Mouse (Mus musculus) CH12.LX (cell line): ENCODE data around the gene Tspan13. TPM values are rescaled to one million over a fixed set of nuclear protein-coding genes. Genes with fewer than 3 reads are reported as not detected.

Experiments used
- DNase-seq: peaks from one replicate; pipeline ENCODE4 v3.0.0-alpha.2; 2013; ENCODE audit errors: extremely low read depth
- H3K27ac ChIP-seq: 2 replicates; pipeline ENCODE4 v1.5.1; 2012; ENCODE audit warnings: low read depth, mild to moderate bottlenecking, control low read depth, moderate library complexity; ENCODE audit not compliant: insufficient read depth
- H3K27me3 ChIP-seq: replicated peaks from 2 replicates; pipeline ENCODE3; 2012; ENCODE audit warnings: inconsistent platforms
- H3K36me3 ChIP-seq, 2 experiments: replicated peaks in 1 of 2; 2 replicates each; pipeline versions ENCODE3 to v1.6.1; 2012; ENCODE audit warnings: inconsistent platforms in 1 of 2, low read length in 1 of 2, mild to moderate bottlenecking in 1 of 2, mixed read lengths in 1 of 2, moderate library complexity in 1 of 2; ENCODE audit not compliant: control insufficient read depth in 1 of 2, insufficient read depth in 1 of 2
- H3K4me1 ChIP-seq, 2 experiments: 2 replicates each; pipeline ENCODE4 v1.6.1; 2012; ENCODE audit warnings: inconsistent platforms in 1 of 2, moderate library complexity in 1 of 2; ENCODE audit not compliant: insufficient read depth in 2 of 2, control insufficient read depth in 1 of 2
- H3K4me2 ChIP-seq: 2 replicates; pipeline ENCODE4 v1.6.1; 2012; ENCODE audit warnings: low read depth, mild to moderate bottlenecking, control low read depth; ENCODE audit not compliant: poor library complexity, insufficient read depth, severe bottlenecking
- H3K4me3 ChIP-seq, 3 experiments: fragments of 150-350 bp in 1 of 3; sonication (generic) in 1 of 3; replicated peaks in 1 of 3; 2 replicates each; pipeline versions ENCODE3 to v1.5.1; 2011 to 2012; ENCODE audit warnings: low read depth in 2 of 3, low read length in 2 of 3, mild to moderate bottlenecking in 2 of 3, moderate library complexity in 2 of 3, control low read depth in 1 of 3, improper control_type of control experiment in 1 of 3, inconsistent platforms in 1 of 3, mixed read lengths in 1 of 3; ENCODE audit not compliant: poor library complexity in 1 of 3
- H3K79me2 ChIP-seq: replicated peaks from 2 replicates; pipeline ENCODE4 v1.6.1; 2012; ENCODE audit warnings: mild to moderate bottlenecking, moderate library complexity; ENCODE audit not compliant: control insufficient read depth, poor library complexity, insufficient read depth, severe bottlenecking; ENCODE audit errors: extremely low read depth
- H3K9ac ChIP-seq: 2 replicates; pipeline ENCODE4 v1.6.1; 2012; ENCODE audit warnings: low read depth, mild to moderate bottlenecking, control low read depth, moderate library complexity; ENCODE audit not compliant: insufficient read depth
- H3K9me3 ChIP-seq: replicated peaks from 2 replicates; pipeline ENCODE3; 2012; ENCODE audit warnings: low read length, inconsistent platforms, mixed read lengths
- BHLHE40 ChIP-seq: IDR thresholded peaks from 2 replicates; pipeline ENCODE4 v1.6.1; 2011; ENCODE audit warnings: mild to moderate bottlenecking, low read depth, low read length, improper control_type of control experiment
- CHD1 ChIP-seq: IDR thresholded peaks from 2 replicates; pipeline ENCODE4 v1.6.1; 2012; ENCODE audit warnings: low read depth, low read length, improper control_type of control experiment, inconsistent platforms
- CTCF ChIP-seq, 2 experiments: IDR thresholded peaks in 1 of 2; conservative IDR thresholded peaks in 1 of 2; 2 replicates each; pipeline ENCODE4 v1.5.1; 2011 to 2012; ENCODE audit warnings: low read depth in 2 of 2, low read length in 2 of 2, improper control_type of control experiment in 1 of 2, inconsistent platforms in 1 of 2, mild to moderate bottlenecking in 1 of 2, moderate library complexity in 1 of 2
- EP300 ChIP-seq: IDR thresholded peaks from 2 replicates; pipeline ENCODE4 v1.6.1; 2011; ENCODE audit warnings: low read length, improper control_type of control experiment
- ETS1 ChIP-seq: conservative IDR thresholded peaks from 2 replicates; pipeline ENCODE4 v1.6.1; 2012; ENCODE audit warnings: low read depth, mild to moderate bottlenecking, inconsistent platforms, low read length, improper control_type of control experiment, moderate library complexity
- GABPA ChIP-seq: IDR thresholded peaks from 2 replicates; pipeline ENCODE4 v1.6.1; 2012; ENCODE audit warnings: low read depth, low read length, improper control_type of control experiment, inconsistent platforms; ENCODE audit not compliant: insufficient replicate concordance
- MAFK ChIP-seq: IDR thresholded peaks from 2 replicates; pipeline ENCODE4 v1.6.1; 2011; ENCODE audit warnings: low read length, improper control_type of control experiment; ENCODE audit not compliant: insufficient replicate concordance
- MAX ChIP-seq: IDR thresholded peaks from 2 replicates; pipeline ENCODE4 v1.6.1; 2011; ENCODE audit warnings: low read length, improper control_type of control experiment
- MAZ ChIP-seq: IDR thresholded peaks from 2 replicates; pipeline ENCODE4 v1.6.1; 2012; ENCODE audit warnings: low read depth, mild to moderate bottlenecking, inconsistent platforms, low read length, improper control_type of control experiment, moderate library complexity
- MXI1 ChIP-seq: IDR thresholded peaks from 2 replicates; pipeline ENCODE4 v1.6.1; 2011; ENCODE audit warnings: mild to moderate bottlenecking, low read depth, low read length, improper control_type of control experiment
- NELFE ChIP-seq: IDR thresholded peaks from 2 replicates; pipeline ENCODE4 v1.6.1; 2011; ENCODE audit warnings: low read depth, low read length, improper control_type of control experiment
- PAX5 ChIP-seq: IDR thresholded peaks from 2 replicates; pipeline ENCODE4 v1.6.1; 2012; ENCODE audit warnings: low read length, inconsistent platforms, mixed read lengths
- RAD21 ChIP-seq: IDR thresholded peaks from 2 replicates; pipeline ENCODE4 v1.6.1; 2011; ENCODE audit warnings: low read depth, mild to moderate bottlenecking, low read length, improper control_type of control experiment, moderate library complexity
- SIN3A ChIP-seq: IDR thresholded peaks from 2 replicates; pipeline ENCODE4 v1.6.1; 2012; ENCODE audit warnings: low read length, improper control_type of control experiment, inconsistent platforms
- TBP ChIP-seq: conservative IDR thresholded peaks from 2 replicates; pipeline ENCODE4 v1.6.1; 2011; ENCODE audit warnings: low read depth, low read length, improper control_type of control experiment
- ZNF384 ChIP-seq: IDR thresholded peaks from 2 replicates; pipeline ENCODE4 v1.6.1; 2012; ENCODE audit warnings: low read depth, low read length, improper control_type of control experiment, inconsistent platforms
- dilution Hi-C: fragments of 300-500 bp; cut with MboI; formaldehyde crosslinking; loops from 2 replicates; pipeline ENCODE4 v1.14.3; 2020; ENCODE audit warnings: low sequenced_read_pairs; ENCODE audit not compliant: extremely low pct_unique_long_range_greater_than_20kb, extremely low pct_ligation_motif_present
- in situ Hi-C: fragments of 300-500 bp; cut with MboI; formaldehyde crosslinking; loops from 3 replicates; pipeline ENCODE4 v1.14.3; 2019; ENCODE audit warnings: low sequenced_read_pairs, low pct_ligation_motif_present, low pct_unique_long_range_greater_than_20kb, mixed read lengths
- polyA plus RNA-seq: library from polyadenylated mRNA; unstranded; fragments of >175 nt; gene quantifications from 2 replicates; pipeline ENCODE4 v1.2.1, GENCODE M21; 2012; ENCODE audit warnings: low read depth; ENCODE audit not compliant: insufficient read length
- total RNA-seq, 2 experiments: library from RNA; depleted of rRNA; stranded (reverse); fragments of 300-350 nt in 1 of 2; fragments of >200 nt in 1 of 2; gene quantifications; 2 replicates each; pipeline ENCODE4 v1.2.3; 2012 to 2014

Tspan13 gene
- total and polyA plus RNA-seq, 3 experiments, result 16.6 to 28.9 (median 18.6) TPM

GRCm38 (mm10) chr12:35993583-35993982 is 48.7 kb downstream of the Tspan13 start:
- no peaks in the 10 kb centered on the region for H3K4me1 ChIP-seq
- H3K4me2 ChIP-seq, result no peak overlapping the region
- TF ChIP-seq ETS1 (no peak), MAFK (no peak), SIN3A (no peak)
- dilution Hi-C loops (no loop called here), in situ Hi-C loops (no loop called here)
- H3K27ac ChIP-seq, result no peak overlapping the region
- H3K79me2 ChIP-seq, result no peaks in the 10 kb centered on the region
- no peak for DNase-seq
- no peak overlapping the region for H3K9ac ChIP-seq
- H3K9me3 ChIP-seq, result no peaks in the 10 kb centered on the region
- no peaks in the 10 kb centered on the region for H3K27me3 ChIP-seq
- H3K36me3 ChIP-seq, result no peaks in the 10 kb centered on the region
- no peak overlapping the region for H3K4me3 ChIP-seq

DNA sequence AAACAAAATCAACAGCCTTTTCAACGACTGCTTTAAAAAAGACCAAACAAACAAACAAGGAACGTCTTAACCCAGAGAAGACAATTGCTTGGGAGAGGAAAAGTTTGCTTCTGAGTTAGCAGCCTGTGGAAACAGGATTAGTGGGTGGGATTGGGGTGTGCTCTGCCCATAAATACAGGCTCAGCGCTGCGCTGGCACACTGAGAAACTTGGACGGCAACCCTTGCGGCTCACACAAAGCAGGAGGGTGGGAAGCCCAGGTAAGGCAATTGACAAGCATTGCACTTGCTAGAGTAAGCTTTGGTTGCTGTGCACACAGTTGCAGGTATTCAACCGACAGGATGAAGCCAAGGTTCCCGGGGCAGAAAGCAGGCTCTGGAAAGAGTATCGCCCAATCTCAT is 49.6 kb downstream of the Tspan13 start, which contains the start of gene Agr2:
TSS of gene Agr2 (plus strand) at position 197 of the 400 bp plus-strand sequence.
- Histone ChIP-seq H3K4me2 (no peak within 1 kb of the TSS), H3K36me3 (no peaks in the 10 kb centered on the region), H3K27ac (no peak within 1 kb of the TSS), H3K27me3 (no peaks in the 10 kb centered on the region), H3K9me3 (no peaks in the 10 kb centered on the region), H3K4me3 (no peak within 1 kb of the TSS), H3K9ac (no peak within 1 kb of the TSS), H3K79me2 (no peaks in the 10 kb centered on the region), H3K4me1 (no peaks in the 10 kb centered on the region)
- no peak for DNase-seq
- dilution Hi-C loops, result no loop called here
- in situ Hi-C loops, result no loop called here
- TF ChIP-seq ZNF384 (no peak), BHLHE40 (no peak), RAD21 (no peak), TBP (no peak), SIN3A (no peak), PAX5 (no peak), MAZ (no peak), CHD1 (no peak), MXI1 (no peak), GABPA (no peak), ETS1 (no peak)

GRCm38 (mm10) chr12:35984743-35985142 is 57.6 kb downstream of the Tspan13 start:
- Histone ChIP-seq H3K27me3 (no peaks in the 10 kb centered on the region), H3K79me2 (no peaks in the 10 kb centered on the region)
- no peak for DNase-seq

More at GRCm38 (mm10) chr12:35984743-35985142, 57.6 kb downstream of the Tspan13 start:
- no peak for TF ChIP-seq GABPA
- no peak for TF ChIP-seq CTCF (conservative IDR thresholded peaks at IDR 0.05 in 1 of 2, IDR thresholded peaks at IDR 0.05 in 1 of 2; ENCODE audit: low read depth in 2 of 2, low read length in 2 of 2)
- TF ChIP-seq NELFE, result no peak
- no peak for TF ChIP-seq MXI1
- no peak for TF ChIP-seq EP300
- no peak for TF ChIP-seq ZNF384
- no peak for TF ChIP-seq MAX
- TF ChIP-seq MAFK, result no peak
- TF ChIP-seq PAX5, result no peak
- no peak overlapping the region for H3K4me2 ChIP-seq
- in situ Hi-C loops, result no loop called here
- dilution Hi-C loops, result no loop called here
- H3K27ac ChIP-seq, result no peak overlapping the region
- no peaks in the 10 kb centered on the region for H3K9me3 ChIP-seq
- no peak overlapping the region for H3K9ac ChIP-seq
- H3K36me3 ChIP-seq, result no peaks in the 10 kb centered on the region
- peaks cover 0 to 2% of the 10 kb centered on the region in 2 experiments; a peak in 2 of 4 replicates for H3K4me1 ChIP-seq
- no peak overlapping the region for H3K4me3 ChIP-seq
